Mouse (Mus musculus) T-helper 1 cell (primary cell): ENCODE measurements around the gene Apoc1.

ENCODE experiments used
- in situ Hi-C: fragments of 300-600 bp; cut with MboI, MseI; formaldehyde crosslinking; loops from one replicate; pipeline ENCODE4 v1.15.1; 2025; ENCODE audit warnings: high pct_unique_total_duplicates

Apoc1 gene

DNA sequence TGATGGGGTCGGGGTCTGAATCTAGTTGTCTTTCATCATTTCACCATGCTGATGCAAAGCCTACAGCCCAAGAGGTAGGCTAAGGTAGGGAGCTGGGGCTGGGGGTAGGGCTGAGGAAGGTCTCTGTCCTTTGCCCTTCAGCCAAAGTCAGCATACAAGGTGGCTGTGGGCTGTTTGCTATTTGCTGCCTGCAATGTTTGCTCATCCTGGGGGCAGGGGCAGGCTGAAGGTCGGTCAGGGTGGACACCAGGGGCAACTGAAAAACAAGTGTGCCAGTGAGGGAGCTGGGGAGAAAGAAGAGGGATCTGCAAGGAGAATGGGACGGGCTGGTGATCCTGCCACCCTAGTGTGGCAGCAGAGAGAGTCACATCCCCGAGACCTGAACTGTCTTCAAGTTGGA lies 7.1 kb downstream of the Apoc1 start:
- in situ Hi-C loops = no loop called here

DNA sequence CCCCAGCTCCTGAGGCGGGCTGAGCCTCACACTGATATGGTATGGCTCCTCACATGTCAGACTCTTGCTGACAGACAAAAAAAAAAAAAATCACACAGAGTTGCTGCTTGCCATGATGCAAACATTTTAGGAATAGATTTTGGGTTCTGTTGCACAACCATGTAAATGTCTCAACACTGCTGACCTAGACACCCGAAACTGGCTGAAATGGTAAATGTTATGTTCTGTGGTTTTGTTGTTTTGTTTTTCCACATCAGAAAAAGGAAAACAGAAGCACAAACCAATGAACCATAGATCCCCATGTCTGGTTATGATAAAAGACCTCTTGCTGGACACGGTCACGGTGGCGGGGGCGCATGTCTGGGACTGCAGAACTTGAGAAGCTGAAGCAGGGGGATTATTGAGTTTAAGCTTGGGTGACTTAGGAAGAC lies 8.7 kb downstream of the Apoc1 start:
- in situ Hi-C loops = no loop called here

- in situ Hi-C loops = no loop called here
Observed at GRCm38 (mm10) chr7:19682979-19683378, 9.5 kb downstream of the Apoc1 start.

DNA sequence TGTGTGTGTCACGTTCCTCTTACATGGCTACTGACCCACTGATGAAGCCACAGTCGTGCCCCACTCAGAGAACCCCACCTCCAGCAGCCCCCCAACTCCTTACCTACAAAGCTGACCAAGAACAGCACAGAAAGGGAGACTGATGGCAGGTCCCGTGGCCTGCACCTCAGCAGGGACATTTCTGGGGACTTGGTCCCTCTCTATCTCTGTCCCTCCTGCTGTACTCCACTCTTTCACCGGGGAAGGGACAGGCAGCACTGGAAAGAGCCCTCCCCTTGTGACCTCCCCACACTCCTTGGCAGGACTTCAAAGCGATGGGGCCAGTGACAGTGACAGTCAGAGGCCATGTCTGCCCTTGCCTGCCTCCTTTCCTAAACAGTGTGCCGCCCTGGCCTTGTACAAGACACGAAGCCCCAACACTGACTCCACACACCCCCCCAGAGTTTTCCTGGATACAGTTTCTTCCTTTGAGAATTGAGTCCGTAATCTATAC lies 11.2 kb downstream of the Apoc1 start, which contains the start of the genes Gm44805 and Apoc4:
Gene Gm44805 (minus strand): TSS at position 222 of the 493 bp plus-strand sequence.
Gene Apoc4 (minus strand): TSS at position 278 of the 493 bp plus-strand sequence.
- in situ Hi-C loops = no loop called here

- in situ Hi-C loops = no loop called here
Observed at GRCm38 (mm10) chr7:19680702-19681101, 11.8 kb downstream of the Apoc1 start.

GRCm38 (mm10) chr7:19678901-19679300 lies 13.6 kb downstream of the Apoc1 start:
- in situ Hi-C loops = no loop called here

DNA sequence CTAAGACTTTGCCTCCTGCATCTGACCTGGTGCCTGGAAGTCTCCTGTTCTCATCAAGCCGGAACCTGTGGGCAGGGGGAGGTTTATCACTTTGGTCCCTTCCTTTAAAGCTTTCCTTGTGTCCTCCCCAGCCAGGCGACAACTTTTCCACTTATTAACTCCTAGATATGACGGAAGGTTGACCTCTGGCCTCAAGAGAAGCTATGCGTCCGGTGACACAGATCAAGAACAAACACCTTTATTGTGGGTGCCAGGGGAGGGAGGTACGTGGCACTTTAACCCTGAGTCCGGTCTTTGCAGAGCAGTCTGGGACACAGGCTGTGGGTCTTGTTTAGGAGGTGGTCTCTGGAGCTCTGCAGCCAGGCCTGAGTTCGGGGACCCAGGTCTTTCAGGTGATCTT lies 14.6 kb downstream of the Apoc1 start, which contains the start of gene Apoc2:
Gene Apoc2 (minus strand): TSS at position 70 of the 400 bp plus-strand sequence.
- in situ Hi-C loops = no loop called here

- in situ Hi-C loops = no loop called here
Observed at GRCm38 (mm10) chr7:19676662-19677061, 15.8 kb downstream of the Apoc1 start.

DNA sequence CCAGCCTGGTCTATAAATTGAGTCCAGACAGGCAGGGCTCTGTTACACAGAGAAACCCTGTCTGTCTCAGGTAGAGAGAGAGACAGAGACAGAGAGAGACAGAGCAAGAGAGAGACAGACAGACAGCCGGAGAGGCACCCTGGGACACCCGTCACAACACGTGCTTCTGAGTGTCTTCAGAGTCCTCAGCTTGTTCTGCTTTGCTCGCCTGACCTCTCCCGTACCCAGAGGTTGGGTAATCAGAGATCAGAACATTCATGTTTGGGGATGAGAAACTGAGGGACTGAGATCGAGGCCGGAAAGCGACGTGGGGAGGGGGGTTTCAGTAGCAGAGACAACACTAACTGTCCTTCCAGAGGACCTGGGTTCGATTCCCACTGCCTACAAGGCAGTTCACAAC lies 16.6 kb downstream of the Apoc1 start:
- in situ Hi-C loops = no loop called here

- in situ Hi-C loops = no loop called here
Observed at GRCm38 (mm10) chr7:19673083-19673699, 19.3 kb downstream of the Apoc1 start.

DNA sequence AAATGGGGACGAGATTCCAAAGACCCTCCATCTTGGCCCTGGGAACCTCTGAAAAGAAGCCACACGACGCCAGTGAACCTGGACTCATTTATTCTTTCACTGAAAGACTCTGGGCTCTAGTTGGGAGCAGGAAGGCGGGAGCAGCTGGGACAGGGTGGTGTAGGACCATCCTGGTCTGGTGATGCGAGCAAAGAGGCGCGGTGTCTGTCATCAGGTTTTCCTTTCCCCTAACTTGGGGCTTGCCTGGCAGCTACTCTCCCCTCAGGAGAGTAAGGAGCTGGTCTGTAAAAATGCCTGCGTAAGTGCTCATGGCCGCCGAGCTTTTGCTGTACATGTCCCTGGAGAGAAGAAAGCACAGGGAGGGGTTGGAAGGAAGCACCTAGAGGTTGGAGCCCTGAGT lies 20.9 kb downstream of the Apoc1 start:
- in situ Hi-C loops = no loop called here

- in situ Hi-C loops = no loop called here
Observed at GRCm38 (mm10) chr7:19668947-19669721, 23.3 kb downstream of the Apoc1 start.

DNA sequence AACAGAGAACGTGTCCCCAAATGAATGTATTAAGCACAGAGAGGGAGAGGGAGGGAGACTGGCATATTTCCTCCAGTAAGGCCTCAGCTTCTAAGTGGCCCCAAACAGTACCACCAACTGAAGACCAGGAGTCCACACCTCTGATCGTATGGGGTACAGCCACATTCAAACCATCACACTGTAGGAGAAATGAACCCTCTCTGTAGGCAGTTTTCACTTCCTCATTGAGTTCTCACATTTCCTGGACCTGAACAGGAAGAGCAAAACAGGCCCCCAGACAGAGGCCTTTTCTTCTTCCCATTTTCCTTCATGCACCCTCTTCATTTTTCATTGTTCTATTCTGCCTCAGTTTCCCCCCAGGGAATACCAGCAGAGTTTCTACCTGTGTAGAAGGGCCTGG lies 25.0 kb downstream of the Apoc1 start:
- in situ Hi-C loops = no loop called here

DNA sequence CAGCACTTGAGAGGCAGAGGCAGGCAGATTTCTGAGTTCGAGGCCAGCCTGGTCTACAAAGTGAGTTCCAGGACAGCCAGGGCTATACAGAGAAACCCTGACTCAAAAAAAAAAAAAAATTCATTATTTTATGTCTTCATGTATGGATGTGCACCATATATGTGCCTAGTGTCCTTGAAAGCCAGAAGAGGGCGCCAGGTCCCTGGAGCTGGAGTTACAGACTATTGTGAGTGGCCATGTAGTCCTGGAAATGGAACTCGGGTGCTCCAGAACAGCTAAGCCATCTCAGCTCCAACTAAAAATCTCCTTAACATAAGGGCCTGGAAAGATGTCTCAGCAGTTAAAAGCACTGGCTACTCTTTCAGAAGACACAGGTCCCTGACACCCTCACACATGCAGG lies 25.7 kb downstream of the Apoc1 start:
- in situ Hi-C loops = no loop called here

- in situ Hi-C loops = no loop called here
Observed at GRCm38 (mm10) chr7:19664955-19665841, 27.3 kb downstream of the Apoc1 start, which contains the start of gene Clptm1. Clptm1 (minus strand) TSS chr7:19665033.

DNA sequence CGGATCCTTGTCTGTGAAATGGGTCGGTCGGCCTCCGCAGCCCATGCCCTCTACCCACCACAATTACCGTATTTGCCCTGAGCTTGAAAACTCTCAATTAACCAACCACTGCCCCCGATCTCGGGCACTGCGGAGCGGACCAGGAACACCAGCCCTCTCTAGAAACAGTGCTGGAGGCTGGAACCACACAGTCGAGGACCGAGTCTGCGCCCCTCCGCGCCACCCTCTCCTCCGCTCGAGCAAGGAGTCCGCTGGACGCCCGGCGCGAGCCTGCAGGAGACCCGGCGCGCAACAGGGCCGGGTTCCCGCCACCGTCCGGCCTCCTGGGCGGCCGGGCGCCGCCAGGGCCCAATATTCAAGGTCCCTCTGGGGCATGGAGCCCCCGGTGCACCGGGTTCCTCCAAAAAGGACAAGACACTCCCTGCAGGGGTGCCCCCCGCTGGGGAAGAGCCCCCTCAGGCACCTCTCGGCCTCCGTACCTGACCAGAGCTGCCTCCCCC lies 28.0 kb downstream of the Apoc1 start:
- in situ Hi-C loops = no loop called here

DNA sequence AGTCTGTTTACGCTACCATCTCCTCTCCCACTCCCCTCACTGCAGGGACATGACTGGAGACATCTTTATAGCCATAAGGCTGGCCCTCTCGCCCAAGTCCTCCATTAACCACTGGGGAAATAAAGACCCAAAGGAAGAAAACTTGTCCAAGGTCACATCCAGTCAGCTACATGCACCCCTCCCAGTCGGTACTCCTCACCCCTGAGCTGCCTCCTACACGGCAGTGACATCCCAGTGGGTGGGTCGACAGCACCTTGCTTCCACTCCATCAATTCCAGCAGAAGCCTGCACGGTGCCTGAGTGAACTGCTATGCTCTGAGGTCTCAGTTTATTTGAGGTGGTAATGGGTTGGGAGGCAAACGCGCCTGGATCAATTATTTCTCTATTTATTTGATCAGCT lies 28.5 kb downstream of the Apoc1 start:
- in situ Hi-C loops = no loop called here

- in situ Hi-C loops = no loop called here
Observed at GRCm38 (mm10) chr7:19652614-19653013, 39.8 kb downstream of the Apoc1 start.

DNA sequence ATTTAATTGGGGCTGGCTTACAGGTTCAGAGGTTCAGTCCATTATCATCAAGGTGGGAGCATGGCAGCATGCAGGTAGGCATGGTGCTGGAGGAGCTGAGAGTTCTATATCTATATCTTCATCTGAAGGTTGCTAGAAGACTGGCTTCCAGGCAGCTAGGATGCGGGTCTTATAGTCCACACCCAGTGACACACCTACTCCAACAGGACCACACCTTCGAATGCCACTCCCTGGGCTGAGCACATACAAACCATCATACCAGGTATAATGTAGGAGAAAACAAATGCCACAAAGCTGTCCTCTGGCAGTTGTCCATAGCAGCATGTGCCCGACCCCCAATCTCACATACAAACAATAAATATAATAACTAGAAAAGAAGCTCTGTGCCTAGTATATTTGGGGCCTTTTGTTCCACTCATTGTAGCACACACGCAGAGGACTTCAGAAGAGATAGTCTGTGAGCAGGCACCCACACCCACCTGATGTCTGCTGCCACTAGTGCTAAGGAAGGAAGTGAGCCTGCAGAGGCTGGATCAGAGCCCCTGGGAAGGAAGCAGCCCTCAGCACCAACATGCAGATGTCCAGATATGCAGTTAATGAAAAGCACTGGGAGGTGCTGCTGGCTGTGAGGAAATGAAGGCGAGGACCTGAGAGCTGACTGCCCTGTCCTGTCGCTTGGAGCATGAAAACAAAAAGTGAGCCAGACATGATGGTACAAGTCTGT lies 41.2 kb downstream of the Apoc1 start:
- in situ Hi-C loops = no loop called here

GRCm38 (mm10) chr7:19641223-19641622 lies 51.2 kb downstream of the Apoc1 start:
- in situ Hi-C loops = no loop called here
